Mouse (Mus musculus): ENCODE results near the gene Cacnb4. TPM values are rescaled to one million over a fixed set of nuclear protein-coding genes. Genes with fewer than 3 reads are reported as not detected.

The Cacnb4 gene
- polyA plus RNA-seq (2015; fragmentation: Nextera tagmentation; extraction: Ambion mirVana): 2.0 and 3.1 TPM in 2 replicates

- peak; percentile 87 for ATAC-seq (ENCODE audit: low FRiP score, low TSS enrichment)
- Histone ChIP-seq H3K27ac (ENCODE audit: low read length) (peak within 1 kb of the TSS; percentile 82), H3K4me1 (ENCODE audit: insufficient read depth, low read length) (peaks cover 15% of the 10 kb centered on the region; the same call in 1 of the 2 replicates)
Observed at GRCm38 (mm10) chr2:52676023-52676912, at the start of gene Cacnb4. Gene Cacnb4 (minus strand): TSS chr2:52676831.

GRCm38 (mm10) chr2:52720231-52721025 lies 43.8 kb upstream of the Cacnb4 start:
- H3K27ac ChIP-seq (ENCODE audit: low read length): no peak overlapping the region
- WGBS: 43% methylated on average over 13 of the region's 13 CpGs
- no peaks in the 10 kb centered on the region for H3K9me3 ChIP-seq (ENCODE audit: low read length)
- 0 out of 2 replicates have a peak, but pooled peaks have one; percentile 61 for ATAC-seq (ENCODE audit: low FRiP score, low TSS enrichment)
- no peak overlapping the region for H3K4me3 ChIP-seq (ENCODE audit: low read length)
- 0 out of 2 replicates have a peak overlapping the region, but pooled peaks have one; percentile 3 for H3K4me2 ChIP-seq (replicated peaks; ENCODE audit: low read depth, low read length)
- H3K9ac ChIP-seq (replicated peaks; ENCODE audit: low read length): no peak overlapping the region
- H3K4me1 ChIP-seq (ENCODE audit: insufficient read depth, low read length): peaks cover 5% of the 10 kb centered on the region
- H3K27me3 ChIP-seq (ENCODE audit: insufficient read depth, low read length): no peaks in the 10 kb centered on the region
- 0 out of 2 replicates have a peak, but pooled peaks cover 2% of the 10 kb centered on the region for H3K36me3 ChIP-seq (ENCODE audit: insufficient read depth, low read length)

More at GRCm38 (mm10) chr2:52676023-52676912, at the start of gene Cacnb4:
- peaks cover 16% of the 10 kb centered on the region for H3K27me3 ChIP-seq (ENCODE audit: insufficient read depth, low read length)
- no peaks in the 10 kb centered on the region for H3K36me3 ChIP-seq (ENCODE audit: insufficient read depth, low read length)
- H3K4me2 ChIP-seq (replicated peaks; ENCODE audit: low read depth, low read length): peak within 1 kb of the TSS; percentile 82
- H3K4me3 ChIP-seq (ENCODE audit: low read length): peak within 1 kb of the TSS; percentile 71
- peak within 1 kb of the TSS; percentile 78 for H3K9ac ChIP-seq (replicated peaks; ENCODE audit: low read length)
- H3K9me3 ChIP-seq (ENCODE audit: low read length): no peaks in the 10 kb centered on the region
- under 1% methylated on average over 50 of the region's 77 CpGs for WGBS

GRCm38 (mm10) chr2:52717076-52717475 lies 40.4 kb upstream of the Cacnb4 start:
- no peak for ATAC-seq (ENCODE audit: low FRiP score, low TSS enrichment)
- no peak overlapping the region for H3K4me3 ChIP-seq (ENCODE audit: low read length)
- H3K36me3 ChIP-seq (ENCODE audit: insufficient read depth, low read length): peaks cover 23% of the 10 kb centered on the region
- peaks cover 5% of the 10 kb centered on the region for H3K4me1 ChIP-seq (ENCODE audit: insufficient read depth, low read length)
- H3K27me3 ChIP-seq (ENCODE audit: insufficient read depth, low read length): no peaks in the 10 kb centered on the region
- H3K9me3 ChIP-seq (ENCODE audit: low read length): no peaks in the 10 kb centered on the region
- WGBS: 87% methylated on average over 5 of the region's 5 CpGs
- no peak overlapping the region for H3K9ac ChIP-seq (replicated peaks; ENCODE audit: low read length)
- no peak overlapping the region for H3K4me2 ChIP-seq (replicated peaks; ENCODE audit: low read depth, low read length)
- H3K27ac ChIP-seq (ENCODE audit: low read length): no peak overlapping the region

- Histone ChIP-seq H3K4me3 (ENCODE audit: low read length) (no peak overlapping the region), H3K27ac (ENCODE audit: low read length) (no peak overlapping the region), H3K27me3 (ENCODE audit: insufficient read depth, low read length) (no peaks in the 10 kb centered on the region), H3K4me2 (replicated peaks; ENCODE audit: low read depth, low read length) (no peak overlapping the region), H3K9ac (replicated peaks; ENCODE audit: low read length) (no peak overlapping the region), H3K36me3 (ENCODE audit: insufficient read depth, low read length) (peaks cover 22% of the 10 kb centered on the region), H3K9me3 (ENCODE audit: low read length) (no peaks in the 10 kb centered on the region), H3K4me1 (ENCODE audit: insufficient read depth, low read length) (peaks cover 2% of the 10 kb centered on the region)
- ATAC-seq (ENCODE audit: low FRiP score, low TSS enrichment): no peak
- 91% methylated on average over 6 of the region's 6 CpGs for WGBS
Observed at GRCm38 (mm10) chr2:52715538-52715937, 38.9 kb upstream of the Cacnb4 start.

GRCm38 (mm10) chr2:52714111-52714510 lies 37.5 kb upstream of the Cacnb4 start:
- WGBS: 94% methylated on average over 4 of the region's 4 CpGs
- Histone ChIP-seq H3K9me3 (ENCODE audit: low read length) (no peaks in the 10 kb centered on the region), H3K36me3 (ENCODE audit: insufficient read depth, low read length) (peaks cover 28% of the 10 kb centered on the region), H3K27me3 (ENCODE audit: insufficient read depth, low read length) (no peaks in the 10 kb centered on the region), H3K9ac (replicated peaks; ENCODE audit: low read length) (no peak overlapping the region), H3K4me1 (ENCODE audit: insufficient read depth, low read length) (no peaks in the 10 kb centered on the region), H3K27ac (ENCODE audit: low read length) (no peak overlapping the region), H3K4me3 (ENCODE audit: low read length) (no peak overlapping the region), H3K4me2 (replicated peaks; ENCODE audit: low read depth, low read length) (no peak overlapping the region)
- no peak for ATAC-seq (ENCODE audit: low FRiP score, low TSS enrichment)

- Histone ChIP-seq H3K27ac (ENCODE audit: low read length) (no peak overlapping the region), H3K27me3 (ENCODE audit: insufficient read depth, low read length) (no peaks in the 10 kb centered on the region), H3K36me3 (ENCODE audit: insufficient read depth, low read length) (peaks cover 39% of the 10 kb centered on the region), H3K9ac (replicated peaks; ENCODE audit: low read length) (no peak overlapping the region), H3K4me1 (ENCODE audit: insufficient read depth, low read length) (no peaks in the 10 kb centered on the region), H3K9me3 (ENCODE audit: low read length) (no peaks in the 10 kb centered on the region), H3K4me2 (replicated peaks; ENCODE audit: low read depth, low read length) (no peak overlapping the region), H3K4me3 (ENCODE audit: low read length) (no peak overlapping the region)
- no peak for ATAC-seq (ENCODE audit: low FRiP score, low TSS enrichment)
- 78% methylated on average over 2 of the region's 2 CpGs for WGBS
Observed at GRCm38 (mm10) chr2:52710804-52711203, 34.2 kb upstream of the Cacnb4 start.

GRCm38 (mm10) chr2:52709417-52709816 lies 32.8 kb upstream of the Cacnb4 start:
- Histone ChIP-seq H3K4me2 (replicated peaks; ENCODE audit: low read depth, low read length) (no peak overlapping the region), H3K27ac (ENCODE audit: low read length) (no peak overlapping the region), H3K9ac (replicated peaks; ENCODE audit: low read length) (no peak overlapping the region), H3K36me3 (ENCODE audit: insufficient read depth, low read length) (peaks cover 34% of the 10 kb centered on the region), H3K9me3 (ENCODE audit: low read length) (no peaks in the 10 kb centered on the region), H3K27me3 (ENCODE audit: insufficient read depth, low read length) (no peaks in the 10 kb centered on the region), H3K4me1 (ENCODE audit: insufficient read depth, low read length) (no peaks in the 10 kb centered on the region), H3K4me3 (ENCODE audit: low read length) (no peak overlapping the region)
- ATAC-seq (ENCODE audit: low FRiP score, low TSS enrichment): no peak
- 93% methylated on average over 5 of the region's 5 CpGs for WGBS

GRCm38 (mm10) chr2:52701368-52702036 lies 24.9 kb upstream of the Cacnb4 start:
- no peaks in the 10 kb centered on the region for H3K9me3 ChIP-seq (ENCODE audit: low read length)
- H3K27me3 ChIP-seq (ENCODE audit: insufficient read depth, low read length): no peaks in the 10 kb centered on the region
- H3K27ac ChIP-seq (ENCODE audit: low read length): no peak overlapping the region
- whole genome bisulfite sequencing: 91% methylated on average over 11 of the region's 11 CpGs
- no peak for ATAC-seq (ENCODE audit: low FRiP score, low TSS enrichment)
- H3K9ac ChIP-seq (replicated peaks; ENCODE audit: low read length): no peak overlapping the region
- no peaks in the 10 kb centered on the region for H3K4me1 ChIP-seq (ENCODE audit: insufficient read depth, low read length)
- H3K36me3 ChIP-seq (ENCODE audit: insufficient read depth, low read length): peaks cover 27% of the 10 kb centered on the region
- no peak overlapping the region for H3K4me2 ChIP-seq (replicated peaks; ENCODE audit: low read depth, low read length)
- no peak overlapping the region for H3K4me3 ChIP-seq (ENCODE audit: low read length)

GRCm38 (mm10) chr2:52700352-52700751 lies 23.7 kb upstream of the Cacnb4 start:
- Histone ChIP-seq H3K27me3 (ENCODE audit: insufficient read depth, low read length) (no peaks in the 10 kb centered on the region), H3K9ac (replicated peaks; ENCODE audit: low read length) (no peak overlapping the region), H3K9me3 (ENCODE audit: low read length) (no peaks in the 10 kb centered on the region), H3K27ac (ENCODE audit: low read length) (no peak overlapping the region), H3K4me3 (ENCODE audit: low read length) (no peak overlapping the region), H3K36me3 (ENCODE audit: insufficient read depth, low read length) (peaks cover 20% of the 10 kb centered on the region), H3K4me2 (replicated peaks; ENCODE audit: low read depth, low read length) (no peak overlapping the region), H3K4me1 (ENCODE audit: insufficient read depth, low read length) (no peaks in the 10 kb centered on the region)
- WGBS: 49% methylated on average over 5 of the region's 5 CpGs
- ATAC-seq (ENCODE audit: low FRiP score, low TSS enrichment): no peak
